Comparison of ENCODE assay signal across 28 mouse cellular contexts in genomic region chr7:113972536-113972935, GRCm38 (mm10).
A peak's percentile ranks its signal among the peaks of the same experiment; 100 is the strongest.
DNase-seq lines count a peak whose midpoint lies in the region; ATAC-seq and TF ChIP-seq lines count a peak whose summit lies in the region.
"Had no signal": no experiment of that assay in that cellular context is flagged by ENCODE, and none has a peak within 500 bp of the region (broad histone marks: within the 10 kb centered on the region; RNA-seq: fewer than 3 reads in every experiment).

No protein-coding gene starts in this region.

- peak; percentile 36 for DNase-seq in heart, adult 11 months
- no peak for DNase-seq in heart, postnatal 36 days
- DNase-seq in liver, adult 2 months (ENCODE audit: extremely low read depth, low read depth, low spot score) = peak; percentile 32
- DNase-seq in liver = no peak
- peak; percentile 57 for DNase-seq in layer of hippocampus, adult 9-11 months
- no peak for DNase-seq in lung, postnatal 14 days
- DNase-seq: adrenal gland, postnatal 10 days; adrenal gland, postnatal 36 days; B cell, adult 2 months; cerebellum, adult 11 months; cerebellum, adult 2 months; cerebellum, adult 9-11 months; cerebellum, postnatal 25 days; gastrocnemius, adult 2 months; gastrocnemius, postnatal 14 days; heart, adult 18-20 months; heart, postnatal 10 days; heart, postnatal 4 days had no signal

- no peaks in the 10 kb centered on the region for H3K4me1 ChIP-seq in liver, adult 2 months (ENCODE audit: control insufficient read depth, insufficient read depth, low read length)
- no peaks in the 10 kb centered on the region for H3K4me1 ChIP-seq in intestine, embryonic 15.5 days (replicated peaks)
- H3K4me1 ChIP-seq: embryonic facial prominence, embryonic 12.5 days; embryonic facial prominence, embryonic 15.5 days; heart, embryonic 12.5 days; heart, embryonic 15.5 days had no signal

- H3K27ac ChIP-seq in liver, adult 2 months (replicated peaks; ENCODE audit: insufficient read depth, low read depth, low read length) = no peak overlapping the region
- H3K27ac ChIP-seq in intestine, embryonic 15.5 days = no peak overlapping the region
- H3K27ac ChIP-seq: embryonic facial prominence, embryonic 12.5 days; embryonic facial prominence, embryonic 15.5 days; gastrocnemius, adult 2 months; heart, embryonic 15.5 days; hindbrain, embryonic 14.5 days; hindbrain, postnatal 0 days had no signal

- TF ChIP-seq POLR2A in liver, adult 2 months (IDR thresholded peaks at IDR 0.05; ENCODE audit: extremely low read depth, insufficient read depth, low read length) = no peak

- no peaks in the 10 kb centered on the region for H3K27me3 ChIP-seq in liver, adult 2 months (ENCODE audit: control insufficient read depth, insufficient read depth, low read length)
- no peaks in the 10 kb centered on the region for H3K27me3 ChIP-seq in intestine, embryonic 15.5 days (replicated peaks)
- H3K27me3 ChIP-seq: embryonic facial prominence, embryonic 12.5 days; embryonic facial prominence, embryonic 15.5 days; heart, embryonic 12.5 days; heart, embryonic 15.5 days had no signal

- no peak overlapping the region for H3K4me2 ChIP-seq in intestine, embryonic 15.5 days (replicated peaks)
- H3K4me2 ChIP-seq: embryonic facial prominence, embryonic 12.5 days; embryonic facial prominence, embryonic 15.5 days; heart, embryonic 12.5 days; heart, embryonic 15.5 days; hindbrain, embryonic 14.5 days had no signal

- no peak for ATAC-seq in intestine, embryonic 15.5 days
- ATAC-seq: forebrain, embryonic 14.5 days; hindbrain, postnatal 0 days; Patski had no signal

- H3K4me3 ChIP-seq in liver, adult 2 months (ENCODE audit: insufficient read depth, low read depth, low read length) = no peak overlapping the region
- no peak overlapping the region for H3K4me3 ChIP-seq in intestine, embryonic 15.5 days (replicated peaks)
- H3K4me3 ChIP-seq: embryonic facial prominence, embryonic 12.5 days; embryonic facial prominence, embryonic 15.5 days; gastrocnemius, adult 2 months; heart, embryonic 12.5 days; heart, embryonic 15.5 days had no signal

- WGBS in liver, adult 2 months = 73% methylated on average over 4 of the region's 4 CpGs
- 80% methylated on average over 4 of the region's 4 CpGs for WGBS in intestine, embryonic 15.5 days

- no peak overlapping the region for H3K9ac ChIP-seq in liver, adult 2 months (ENCODE audit: low read depth, low read length)
- H3K9ac ChIP-seq in intestine, embryonic 15.5 days = no peak overlapping the region
- H3K9ac ChIP-seq: embryonic facial prominence, embryonic 12.5 days; embryonic facial prominence, embryonic 15.5 days; heart, embryonic 12.5 days; heart, embryonic 15.5 days; hindbrain, embryonic 14.5 days had no signal

- no peaks in the 10 kb centered on the region for H3K9me3 ChIP-seq in intestine, embryonic 15.5 days
- H3K9me3 ChIP-seq: embryonic facial prominence, embryonic 15.5 days; heart, embryonic 15.5 days had no signal

- intact Hi-C loops in heart, postnatal 36 days (cut with DNase I) = no loop called here

- no peak for TF ChIP-seq CTCF in liver, adult 2 months (IDR thresholded peaks at IDR 0.05; ENCODE audit: low read depth, low read length)

- no peaks in the 10 kb centered on the region for H3K36me3 ChIP-seq in liver, adult 2 months (ENCODE audit: control insufficient read depth, insufficient read depth, low read length)
- H3K36me3 ChIP-seq in intestine, embryonic 15.5 days = no peaks in the 10 kb centered on the region
- H3K36me3 ChIP-seq: embryonic facial prominence, embryonic 12.5 days; embryonic facial prominence, embryonic 15.5 days; G1E; heart, embryonic 15.5 days had no signal

- H3K79me2 ChIP-seq in liver, adult 2 months (ENCODE audit: control insufficient read depth, insufficient read depth, low read length) = no peaks in the 10 kb centered on the region

Comparison
In these comparisons a context has a peak if more than half of its experiments do, and no peak if none do; other contexts are left out.
1. DNase-seq: peak in heart, adult 11 months (single experiment), liver, adult 2 months (single experiment) and layer of hippocampus, adult 9-11 months (single experiment); none in heart, postnatal 36 days (0 of 2), liver (single experiment) and lung, postnatal 14 days (single experiment).